Mouse (Mus musculus): ENCODE measurements around the gene Eef1g.
"Not testable (repeated sequence)": the region's sequence is repeated elsewhere in the genome, so short reads cannot be mapped to it uniquely, and the experiment has no call there.

The Eef1g gene

GRCm38 (mm10) chr19:8944750-8945149 is 22.1 kb upstream of the Eef1g start:
- DNase-seq (ENCODE audit: extremely low spot score, low spot score), result peak; percentile 60

GRCm38 (mm10) chr19:8945251-8945650 is 21.6 kb upstream of the Eef1g start:
- DNase-seq (ENCODE audit: extremely low spot score, low spot score), result no peak

GRCm38 (mm10) chr19:8946929-8947328 is 19.9 kb upstream of the Eef1g start:
- no peak for DNase-seq (ENCODE audit: extremely low spot score, low spot score)

- DNase-seq (ENCODE audit: extremely low spot score, low spot score), result no peak
These were observed 16.7 kb upstream of the Eef1g start for GRCm38 (mm10) chr19:8950190-8950589.

GRCm38 (mm10) chr19:8952241-8952640 is 14.6 kb upstream of the Eef1g start:
- DNase-seq (ENCODE audit: extremely low spot score, low spot score), result no peak

- DNase-seq (ENCODE audit: extremely low spot score, low spot score), result peak; percentile 87
These were observed 13.5 kb upstream of the Eef1g start, which contains the start of gene Tut1 for GRCm38 (mm10) chr19:8953135-8954039. Gene Tut1, plus strand, starts transcription at chr19:8953847.

GRCm38 (mm10) chr19:8954171-8954570 is 12.7 kb upstream of the Eef1g start:
- no peak for DNase-seq (ENCODE audit: extremely low spot score, low spot score)

GRCm38 (mm10) chr19:8962256-8962655 is 4.6 kb upstream of the Eef1g start:
- no peak for DNase-seq (ENCODE audit: extremely low spot score, low spot score)

GRCm38 (mm10) chr19:8965075-8965474 is 1.8 kb upstream of the Eef1g start:
- DNase-seq (ENCODE audit: extremely low spot score, low spot score), result no peak

GRCm38 (mm10) chr19:8965771-8966170 is 1.1 kb upstream of the Eef1g start:
- DNase-seq (ENCODE audit: extremely low spot score, low spot score), result no peak

GRCm38 (mm10) chr19:8966198-8966589 is 647 bp upstream of the Eef1g start:
- DNase-seq (ENCODE audit: extremely low spot score, low spot score), result no peak

- no peak for DNase-seq (ENCODE audit: extremely low spot score, low spot score)
These were observed 517 bp downstream of the Eef1g start for GRCm38 (mm10) chr19:8967373-8967743.

- no peak for DNase-seq (ENCODE audit: extremely low spot score, low spot score)
These were observed 1.1 kb downstream of the Eef1g start for GRCm38 (mm10) chr19:8967893-8968292.

- not testable (repeated sequence) for DNase-seq (ENCODE audit: extremely low spot score, low spot score)
These were observed 5.7 kb downstream of the Eef1g start for GRCm38 (mm10) chr19:8972491-8972890.

- no peak for DNase-seq (ENCODE audit: extremely low spot score, low spot score)
These were observed 7.8 kb downstream of the Eef1g start for GRCm38 (mm10) chr19:8974638-8975037.

GRCm38 (mm10) chr19:8975491-8975890 is 8.7 kb downstream of the Eef1g start:
- no peak for DNase-seq (ENCODE audit: extremely low spot score, low spot score)

GRCm38 (mm10) chr19:8976535-8976934 is 9.7 kb downstream of the Eef1g start:
- DNase-seq (ENCODE audit: extremely low spot score, low spot score), result no peak

GRCm38 (mm10) chr19:8980771-8981170 is 13.9 kb downstream of the Eef1g start:
- DNase-seq (ENCODE audit: extremely low spot score, low spot score), result no peak

- no peak for DNase-seq (ENCODE audit: extremely low spot score, low spot score)
These were observed 14.8 kb downstream of the Eef1g start for GRCm38 (mm10) chr19:8981450-8982168.

GRCm38 (mm10) chr19:8982303-8983149 is 15.7 kb downstream of the Eef1g start:
- DNase-seq (ENCODE audit: extremely low spot score, low spot score), result no peak

- DNase-seq (ENCODE audit: extremely low spot score, low spot score), result no peak
These were observed 16.4 kb downstream of the Eef1g start for GRCm38 (mm10) chr19:8983150-8983650.
